Mouse (Mus musculus): ENCODE measurements around the gene Rmnd5b. TPM values are rescaled to one million over a fixed set of nuclear protein-coding genes. Genes with fewer than 3 reads are reported as not detected.

Rmnd5b gene
- polyA plus RNA-seq, 1 experiment from 2014 or later, result 74.8 TPM

DNA sequence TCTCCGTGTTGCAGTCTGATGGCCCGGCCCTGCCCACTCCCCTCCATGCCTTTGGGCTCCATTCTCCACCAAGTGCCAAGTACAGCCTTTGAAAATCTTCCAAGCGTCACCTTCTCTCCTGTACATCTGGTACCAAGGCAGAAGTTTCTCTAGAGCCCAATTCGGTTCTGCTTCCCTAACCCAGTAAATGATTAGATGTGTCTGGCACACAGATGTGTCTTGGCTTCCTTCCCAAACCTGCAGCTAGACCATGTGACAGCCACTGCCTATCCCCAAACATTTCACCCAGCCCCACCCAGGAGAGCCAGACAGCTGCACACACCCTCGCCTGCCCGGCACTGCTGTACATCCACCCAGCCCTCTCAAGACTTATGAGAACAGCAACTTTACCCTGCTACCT lies 23.0 kb upstream of the Rmnd5b start:
- H3K9ac ChIP-seq, result no peak overlapping the region
- 72% methylated on average over 6 of the region's 6 CpGs for WGBS
- peak overlapping the region; percentile 41 for H3K27ac ChIP-seq
- ATAC-seq (ENCODE audit: low FRiP score), result peak; percentile 71; the same call in 1 of the 2 replicates
- no peaks in the 10 kb centered on the region for H3K9me3 ChIP-seq
- 0 out of 2 replicates have a peak, but pooled peaks cover 3% of the 10 kb centered on the region for H3K27me3 ChIP-seq
- no peak overlapping the region for H3K4me3 ChIP-seq
- H3K4me2 ChIP-seq, result no peak overlapping the region
- peaks cover 9% of the 10 kb centered on the region; the same call in 1 of the 2 replicates for H3K4me1 ChIP-seq (replicated peaks)
- no peaks in the 10 kb centered on the region for H3K36me3 ChIP-seq

DNA sequence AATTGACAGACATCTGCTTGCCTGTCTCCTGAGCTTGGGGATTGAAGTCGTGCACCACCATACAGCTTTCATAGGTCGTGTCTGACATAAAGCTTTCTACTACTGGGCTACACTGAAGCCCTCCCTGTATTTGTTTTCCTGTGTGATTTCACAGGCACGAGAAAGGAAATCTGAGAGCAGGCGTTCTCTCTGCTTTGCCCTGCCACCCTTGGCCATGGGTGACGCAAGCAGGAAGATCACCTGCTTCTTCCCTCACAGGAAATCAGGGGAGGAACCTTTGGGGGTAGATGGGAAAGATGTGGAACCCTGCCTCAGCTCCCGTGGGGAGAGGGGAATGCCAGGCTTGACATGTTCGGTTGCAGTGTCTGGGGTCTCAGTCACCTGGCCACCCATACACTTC lies 22.6 kb upstream of the Rmnd5b start:
- Histone ChIP-seq H3K27ac (peak overlapping the region; percentile 41), H3K9me3 (no peaks in the 10 kb centered on the region), H3K4me1 (replicated peaks) (peaks cover 9% of the 10 kb centered on the region; the same call in 1 of the 2 replicates), H3K9ac (no peak overlapping the region), H3K4me2 (no peak overlapping the region), H3K36me3 (no peaks in the 10 kb centered on the region), H3K27me3 (0 out of 2 replicates have a peak, but pooled peaks cover 3% of the 10 kb centered on the region), H3K4me3 (no peak overlapping the region)
- WGBS, result 69% methylated on average over 7 of the region's 7 CpGs
- ATAC-seq (ENCODE audit: low FRiP score), result no peak

DNA sequence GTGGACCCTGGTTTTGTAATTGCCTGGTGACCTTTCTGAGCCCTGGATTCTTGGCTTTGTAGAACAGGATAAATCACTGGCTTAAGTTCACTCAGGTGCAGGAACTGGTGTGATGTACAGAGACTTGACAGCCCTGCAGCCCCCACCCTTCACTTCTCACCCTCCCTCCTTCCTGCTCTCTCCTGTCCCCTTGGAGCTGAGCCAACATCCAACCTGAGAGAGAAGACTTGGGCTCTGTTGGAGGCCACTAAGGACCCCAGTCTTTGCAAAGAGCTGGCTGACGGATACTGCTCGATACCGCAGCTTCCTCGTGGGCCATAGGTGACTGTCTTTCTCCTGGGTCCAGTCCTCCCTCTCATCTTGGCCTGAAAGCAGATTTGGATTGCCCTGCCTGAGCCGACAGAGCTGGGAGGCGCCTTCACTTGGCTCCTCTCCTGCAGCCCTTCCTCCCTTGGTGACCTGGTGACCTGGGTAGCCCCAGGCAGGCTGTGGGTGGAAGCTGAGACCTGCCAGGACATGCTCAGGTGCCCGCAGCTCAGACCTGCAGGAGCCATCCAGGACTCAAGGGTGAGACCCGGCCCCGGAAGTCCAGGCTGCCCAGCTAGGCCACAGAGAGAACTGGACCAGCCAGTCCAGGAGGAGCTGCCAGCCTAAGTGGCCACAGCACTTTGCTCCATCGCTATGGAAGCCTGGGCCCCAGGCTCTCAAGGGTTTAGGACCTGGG lies 21.3 kb upstream of the Rmnd5b start:
- H3K4me1 ChIP-seq (replicated peaks), result peaks cover 9% of the 10 kb centered on the region; the same call in 1 of the 2 replicates

DNA sequence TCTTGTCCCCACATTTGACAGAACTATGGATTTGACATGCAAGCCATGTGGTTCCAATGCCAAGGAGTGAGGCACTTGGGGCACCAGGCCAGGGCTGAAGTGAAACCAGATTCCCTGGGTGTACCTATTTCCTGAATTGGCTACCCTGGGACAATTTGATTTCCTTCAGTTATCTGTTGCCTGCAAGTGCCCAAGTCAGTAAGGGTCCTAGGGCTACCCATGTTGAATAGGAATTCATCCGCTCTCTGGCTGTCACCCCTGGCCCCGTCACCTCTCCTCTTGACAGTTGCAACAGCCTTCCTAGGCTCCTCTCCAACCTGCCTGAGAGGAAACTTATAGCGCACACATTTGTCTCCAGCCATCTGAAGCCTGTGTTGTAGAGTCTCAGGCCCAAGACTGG lies 19.2 kb upstream of the Rmnd5b start:
- Histone ChIP-seq H3K4me3 (no peak overlapping the region), H3K4me2 (no peak overlapping the region), H3K9me3 (no peaks in the 10 kb centered on the region), H3K4me1 (replicated peaks) (peaks cover 22% of the 10 kb centered on the region), H3K27ac (no peak overlapping the region), H3K9ac (no peak overlapping the region), H3K27me3 (peaks cover 17% of the 10 kb centered on the region), H3K36me3 (no peaks in the 10 kb centered on the region)
- WGBS, result 94% methylated on average over 3 of the region's 3 CpGs
- no peak for ATAC-seq (ENCODE audit: low FRiP score)

More for the DNA sequence above, 21.3 kb upstream of the Rmnd5b start:
- H3K27ac ChIP-seq, result no peak overlapping the region
- ATAC-seq (ENCODE audit: low FRiP score), result no peak
- no peak overlapping the region for H3K9ac ChIP-seq
- H3K36me3 ChIP-seq, result no peaks in the 10 kb centered on the region
- no peak overlapping the region for H3K4me3 ChIP-seq
- H3K4me2 ChIP-seq, result no peak overlapping the region
- no peaks in the 10 kb centered on the region for H3K9me3 ChIP-seq
- 84% methylated on average over 10 of the region's 10 CpGs for WGBS
- H3K27me3 ChIP-seq, result peaks cover 7% of the 10 kb centered on the region

DNA sequence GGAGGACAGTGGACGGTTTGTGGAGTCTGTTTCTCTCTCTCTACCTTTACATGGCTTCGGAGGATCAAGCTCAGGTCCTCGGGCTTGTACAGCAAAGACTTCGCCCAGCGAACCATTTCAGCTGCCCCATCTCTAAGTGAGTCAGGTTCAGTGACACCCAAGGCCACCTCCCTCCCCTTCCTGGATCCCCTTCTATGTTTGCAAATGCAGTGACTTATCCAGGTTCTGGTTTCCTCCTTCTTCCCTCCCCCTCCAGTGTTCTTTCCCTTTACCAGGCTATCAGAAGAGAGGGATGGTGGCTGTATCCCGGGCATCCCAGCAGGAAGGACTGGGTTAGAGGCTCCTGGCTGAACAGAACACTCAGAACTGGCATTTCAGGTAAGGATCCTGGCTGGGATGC lies 18.0 kb upstream of the Rmnd5b start:
- H3K4me3 ChIP-seq, result no peak overlapping the region
- no peaks in the 10 kb centered on the region for H3K36me3 ChIP-seq
- H3K27ac ChIP-seq, result no peak overlapping the region
- peaks cover 28% of the 10 kb centered on the region for H3K27me3 ChIP-seq
- ATAC-seq (ENCODE audit: low FRiP score), result no peak
- H3K4me2 ChIP-seq, result no peak overlapping the region
- 92% methylated on average over 6 of the region's 6 CpGs for WGBS
- peaks cover 30% of the 10 kb centered on the region for H3K4me1 ChIP-seq (replicated peaks)
- H3K9ac ChIP-seq, result no peak overlapping the region
- H3K9me3 ChIP-seq, result no peaks in the 10 kb centered on the region

DNA sequence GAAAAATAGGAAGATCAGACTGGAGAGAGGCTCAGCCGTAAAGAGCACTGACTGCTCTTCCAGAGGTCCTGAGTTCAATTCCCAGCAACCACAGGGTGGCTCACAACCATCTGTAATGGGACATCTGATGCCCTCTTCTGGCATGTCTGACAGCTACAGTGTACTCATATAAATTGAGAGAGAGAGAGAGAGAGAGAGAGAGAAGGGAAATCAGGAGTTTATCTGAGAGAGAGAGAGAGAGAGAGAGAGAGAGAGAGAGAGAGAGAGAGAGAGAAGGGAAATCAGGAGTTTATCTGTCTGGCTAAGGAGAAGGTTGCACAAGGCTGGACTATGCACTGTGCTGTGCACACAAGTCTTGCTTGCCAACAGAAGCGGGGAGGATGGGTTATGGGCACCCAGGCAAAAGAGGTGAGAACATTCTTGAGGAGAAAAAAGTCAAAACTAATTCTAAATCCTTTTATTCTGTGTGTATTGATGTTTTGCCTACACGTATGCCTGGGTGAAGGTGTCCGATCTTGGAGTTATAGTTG lies 17.3 kb upstream of the Rmnd5b start:
- H3K4me1 ChIP-seq (replicated peaks), result peaks cover 31% of the 10 kb centered on the region
- H3K27ac ChIP-seq, result no peak overlapping the region
- H3K27me3 ChIP-seq, result peaks cover 28% of the 10 kb centered on the region
- WGBS, result 93% methylated on average over 4 of the region's 4 CpGs
- ATAC-seq (ENCODE audit: low FRiP score), result no peak
- H3K36me3 ChIP-seq, result no peaks in the 10 kb centered on the region
- H3K4me3 ChIP-seq, result no peak overlapping the region
- H3K4me2 ChIP-seq, result no peak overlapping the region
- H3K9ac ChIP-seq, result no peak overlapping the region
- no peaks in the 10 kb centered on the region for H3K9me3 ChIP-seq

DNA sequence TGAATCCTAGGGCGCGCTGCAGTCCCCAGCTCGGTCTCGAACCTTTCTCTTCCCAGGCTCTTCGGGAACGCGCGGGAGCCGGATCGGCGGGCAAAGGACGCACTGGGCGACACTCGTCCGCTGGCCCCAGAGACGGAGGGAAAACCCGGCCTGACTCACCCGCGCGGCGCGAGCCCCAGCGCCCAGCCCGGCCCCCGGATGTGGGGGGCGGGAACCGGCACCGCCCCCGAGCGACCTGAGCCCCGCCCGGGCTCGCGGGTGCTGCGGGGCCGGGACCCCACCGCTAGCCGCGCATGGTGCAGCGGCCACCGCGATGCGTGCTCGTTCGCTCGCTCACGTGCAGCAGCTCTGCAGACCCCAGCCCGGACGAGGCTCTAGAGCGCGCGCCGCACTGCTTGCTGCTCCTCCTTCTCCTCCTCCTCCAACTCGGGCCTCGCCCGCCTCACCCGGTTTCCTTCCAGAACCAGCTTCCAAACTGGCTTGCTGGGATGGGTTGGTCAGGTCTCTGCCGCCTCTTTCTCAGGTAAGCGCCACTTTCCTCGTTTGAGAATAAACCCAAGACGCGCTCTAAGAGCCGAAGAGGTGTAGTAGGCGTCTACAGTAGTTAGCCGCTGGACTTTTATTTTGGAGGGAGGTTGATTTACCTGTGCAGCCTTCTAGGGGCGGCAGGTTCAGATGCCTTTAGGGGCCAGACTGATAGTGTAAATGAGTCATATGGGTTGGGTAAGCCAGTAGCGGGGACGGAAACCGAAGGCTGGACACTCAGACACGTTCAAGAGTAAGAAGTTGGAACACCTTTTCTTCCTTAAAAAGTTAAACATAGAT lies 15.2 kb upstream of the Rmnd5b start, which contains the start of the genes N4bp3 and D930048N14Rik:
TSS of gene N4bp3 (minus strand) at position 152 of the 825 bp plus-strand sequence.
TSS of gene D930048N14Rik (plus strand) at position 264 of the 825 bp plus-strand sequence.
- peak within 1 kb of the TSS; percentile 55; the same call in 1 of the 2 replicates for H3K27ac ChIP-seq
- ATAC-seq (ENCODE audit: low FRiP score), result peak; percentile 71
- 2% methylated on average over 70 of the region's 70 CpGs for WGBS
- peak within 1 kb of the TSS; percentile 81 for H3K9ac ChIP-seq
- H3K36me3 ChIP-seq, result no peaks in the 10 kb centered on the region
- H3K9me3 ChIP-seq, result no peaks in the 10 kb centered on the region
- H3K27me3 ChIP-seq, result peaks cover 28% of the 10 kb centered on the region
- peak within 1 kb of the TSS; percentile 91 for H3K4me2 ChIP-seq
- peak within 1 kb of the TSS; percentile 67 for H3K4me3 ChIP-seq
- peaks cover 41% of the 10 kb centered on the region for H3K4me1 ChIP-seq (replicated peaks)

DNA sequence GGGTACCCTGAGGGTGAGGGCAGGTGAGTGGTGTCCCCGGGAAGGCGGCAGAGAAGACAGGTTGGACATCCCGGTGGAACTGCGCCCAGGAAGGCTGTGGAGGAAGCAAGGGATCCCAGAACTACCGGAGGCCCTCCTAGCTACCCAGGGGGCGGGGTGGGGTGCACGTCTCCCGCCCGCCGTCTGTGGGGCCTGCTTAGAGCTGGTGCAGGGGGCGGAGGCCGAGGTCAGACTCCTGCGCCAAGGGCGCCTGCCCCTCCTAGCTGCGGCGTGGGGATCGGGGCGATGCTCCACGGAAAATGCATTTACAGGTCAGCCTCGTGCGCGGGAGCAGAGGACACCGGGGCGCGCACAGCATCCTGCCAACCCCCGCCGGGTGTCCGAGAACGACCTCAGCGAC lies 14.6 kb upstream of the Rmnd5b start:
- Histone ChIP-seq H3K27ac (no peak overlapping the region; the same call in 1 of the 2 replicates), H3K36me3 (peaks cover 2% of the 10 kb centered on the region; the same call in 1 of the 2 replicates), H3K27me3 (peaks cover 28% of the 10 kb centered on the region), H3K9me3 (no peaks in the 10 kb centered on the region), H3K4me1 (replicated peaks) (peaks cover 45% of the 10 kb centered on the region), H3K9ac (peak overlapping the region; percentile 81), H3K4me2 (peak overlapping the region; percentile 91), H3K4me3 (peak overlapping the region; percentile 67)
- 0 out of 2 replicates have a peak, but pooled peaks have one; percentile 11 for ATAC-seq (ENCODE audit: low FRiP score)
- WGBS, result under 1% methylated on average over 30 of the region's 30 CpGs

DNA sequence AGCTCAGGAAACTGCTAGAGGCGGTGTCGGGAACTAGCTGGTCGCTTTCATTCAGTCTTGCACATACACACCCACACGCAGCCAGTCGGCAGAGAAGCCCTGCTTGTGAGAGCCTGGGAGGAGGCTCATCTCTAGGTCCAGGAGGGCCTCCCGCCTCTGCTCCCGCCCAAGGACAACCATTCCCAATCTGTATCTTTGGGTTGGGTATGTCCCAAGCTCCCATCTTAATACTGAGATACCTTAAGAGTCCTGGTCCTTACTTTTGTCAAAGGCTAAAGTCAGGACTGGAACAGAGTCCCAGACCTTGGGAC lies 14.1 kb upstream of the Rmnd5b start:
- ATAC-seq (ENCODE audit: low FRiP score), result no peak
- Histone ChIP-seq H3K4me3 (peak overlapping the region; percentile 67), H3K36me3 (peaks cover 4% of the 10 kb centered on the region; the same call in 1 of the 2 replicates), H3K9me3 (no peaks in the 10 kb centered on the region), H3K9ac (peak overlapping the region; percentile 81), H3K27me3 (peaks cover 28% of the 10 kb centered on the region), H3K4me2 (peak overlapping the region; percentile 91), H3K4me1 (replicated peaks) (peaks cover 46% of the 10 kb centered on the region), H3K27ac (peak overlapping the region; percentile 55; the same call in 1 of the 2 replicates)
- WGBS, result 7% methylated on average over 7 of the region's 7 CpGs

DNA sequence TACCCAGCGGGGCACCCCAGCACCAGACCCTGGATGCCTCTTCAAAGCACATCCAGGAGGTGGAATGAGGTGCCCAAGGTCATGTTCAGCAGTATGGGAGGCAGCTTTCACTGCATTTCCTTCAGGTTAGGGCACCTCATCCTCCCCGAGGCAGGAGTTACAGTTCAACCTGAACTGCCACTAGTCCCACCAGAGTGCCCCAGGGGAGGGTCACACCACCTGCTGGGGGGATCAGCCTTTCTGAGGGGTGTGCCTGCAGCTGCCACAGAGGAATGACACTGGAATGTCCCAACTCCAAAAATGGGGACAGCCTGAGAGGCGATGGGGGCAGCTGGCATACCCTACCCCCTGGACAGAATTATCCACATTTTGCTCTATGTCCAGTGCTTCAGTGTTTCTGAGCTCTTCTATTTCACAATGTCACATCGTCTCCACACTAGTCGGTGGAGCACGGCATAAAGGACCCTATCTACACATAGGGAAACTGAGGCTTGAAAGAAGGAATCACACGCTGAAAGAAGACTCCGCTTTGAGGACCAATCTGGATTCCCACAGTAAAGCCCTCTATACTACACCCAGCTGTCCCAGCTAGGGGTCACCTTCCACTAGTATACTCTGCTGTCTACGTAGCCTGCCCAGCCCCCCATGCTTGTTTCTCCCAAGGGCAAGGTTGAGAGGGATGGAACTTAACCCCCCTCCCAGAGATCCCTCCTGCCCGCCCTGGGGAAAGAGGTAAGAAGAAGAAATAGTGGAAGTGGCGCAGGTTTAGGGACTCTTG lies 13.6 kb upstream of the Rmnd5b start:
- peak overlapping the region; percentile 67 for H3K4me3 ChIP-seq
- WGBS, result 23% methylated on average over 11 of the region's 11 CpGs
- peaks cover 4% of the 10 kb centered on the region; the same call in 1 of the 2 replicates for H3K36me3 ChIP-seq
- H3K27ac ChIP-seq, result peak overlapping the region; percentile 55
- peaks cover 47% of the 10 kb centered on the region for H3K4me1 ChIP-seq (replicated peaks)
- H3K4me2 ChIP-seq, result peak overlapping the region; percentile 91
- H3K9me3 ChIP-seq, result no peaks in the 10 kb centered on the region
- peak overlapping the region; percentile 81 for H3K9ac ChIP-seq
- no peak for ATAC-seq (ENCODE audit: low FRiP score)
- peaks cover 28% of the 10 kb centered on the region for H3K27me3 ChIP-seq

DNA sequence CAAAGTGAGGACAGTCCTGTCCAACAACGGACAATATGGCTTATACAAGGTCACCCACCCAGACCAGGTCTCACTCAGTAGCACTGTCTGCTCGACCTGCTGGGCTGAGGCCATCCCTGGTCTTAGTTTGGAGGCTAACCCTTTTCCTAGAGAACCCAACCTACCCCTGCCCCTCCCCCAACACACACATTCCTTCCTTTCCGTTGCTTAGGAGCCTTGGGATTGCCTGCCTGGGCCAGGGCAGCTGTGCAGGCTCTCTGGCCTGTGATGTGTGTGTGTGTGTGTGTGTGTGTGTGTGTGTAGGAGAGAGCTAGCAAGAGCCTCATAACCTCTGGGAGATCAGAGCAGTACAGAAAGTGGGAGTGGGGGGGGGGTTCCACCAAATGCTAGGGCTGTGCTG lies 12.9 kb upstream of the Rmnd5b start:
- Histone ChIP-seq H3K9ac (peak overlapping the region; percentile 81; the same call in 1 of the 2 replicates), H3K4me2 (peak overlapping the region; percentile 91), H3K4me1 (replicated peaks) (peaks cover 54% of the 10 kb centered on the region), H3K9me3 (no peaks in the 10 kb centered on the region), H3K27me3 (peaks cover 25% of the 10 kb centered on the region), H3K36me3 (peaks cover 7% of the 10 kb centered on the region), H3K27ac (peak overlapping the region; percentile 55), H3K4me3 (0 out of 2 replicates have a peak overlapping the region, but pooled peaks have one; percentile 67)
- 3% methylated on average over 3 of the region's 3 CpGs for WGBS
- peak; percentile 30; the same call in 1 of the 2 replicates for ATAC-seq (ENCODE audit: low FRiP score)

Measured in hindbrain, embryonic 13.5 days (tissue).